ENCODE assay signal across 26 mouse cellular contexts in genomic region chr11:62161450-62161849, GRCm38 (mm10).
DNase-seq lines count a peak whose midpoint lies in the region; ATAC-seq and TF ChIP-seq lines count a peak whose summit lies in the region.
"Had no signal": no experiment of that assay in that cellular context is flagged by ENCODE, and none has a peak within 500 bp of the region (broad histone marks: within the 10 kb centered on the region; RNA-seq: fewer than 3 reads in every experiment).

No protein-coding gene starts in this region.

- H3K9ac ChIP-seq in lung, postnatal 0 days (replicated peaks; ENCODE audit: low read depth): no peak overlapping the region
- H3K9ac ChIP-seq in ES-E14 (ENCODE audit: insufficient read depth, low read depth, low read length, poor library complexity, severe bottlenecking): peak overlapping the region; percentile 38; the same call in 1 of the 2 replicates
- H3K9ac ChIP-seq: forebrain, embryonic 13.5 days; heart, embryonic 12.5 days; heart, embryonic 15.5 days; hindbrain, embryonic 13.5 days had no signal

- H3K4me2 ChIP-seq in lung, postnatal 0 days (replicated peaks; ENCODE audit: low read depth, low read length): no peak overlapping the region
- H3K4me2 ChIP-seq: forebrain, embryonic 13.5 days; heart, embryonic 12.5 days; heart, embryonic 15.5 days; hindbrain, embryonic 13.5 days had no signal

- TF ChIP-seq CTCF in layer of hippocampus, adult 2 months (conservative IDR thresholded peaks at IDR 0.05): peak; percentile 25; the same call in 1 of the 2 replicates
- peak; percentile 23 for TF ChIP-seq CTCF in lung, postnatal 0 days (IDR thresholded peaks at IDR 0.05)

- in situ Hi-C loops in ES-E14 (cut with MboI; ENCODE audit: low sequenced_read_pairs in 2 of 2, unreplicated experiment in 2 of 2): no loop called here

- H3K4me3 ChIP-seq in layer of hippocampus, adult 2 months: no peak overlapping the region
- no peak overlapping the region for H3K4me3 ChIP-seq in lung, postnatal 0 days (ENCODE audit: low read depth, low read length)
- no peak overlapping the region for H3K4me3 ChIP-seq in ES-E14 (ENCODE audit: insufficient read depth in 1 of 2, low read depth in 1 of 2, low read length in 2 of 2, poor library complexity in 1 of 2, severe bottlenecking in 1 of 2)
- H3K4me3 ChIP-seq: forebrain, embryonic 10.5 days; forebrain, embryonic 13.5 days; heart, embryonic 12.5 days; heart, embryonic 15.5 days; hindbrain, embryonic 10.5 days; hindbrain, embryonic 13.5 days had no signal

- H3K27ac ChIP-seq in layer of hippocampus, adult 2 months: no peak overlapping the region
- H3K27ac ChIP-seq in lung, postnatal 0 days (ENCODE audit: low read length): no peak overlapping the region
- no peak overlapping the region for H3K27ac ChIP-seq in ES-E14 (ENCODE audit: insufficient read depth, low read depth, low read length, poor library complexity, severe bottlenecking)
- H3K27ac ChIP-seq: forebrain, embryonic 10.5 days; forebrain, embryonic 13.5 days; heart, embryonic 15.5 days; hindbrain, embryonic 10.5 days; hindbrain, embryonic 13.5 days had no signal

- H3K4me1 ChIP-seq in lung, postnatal 0 days (ENCODE audit: insufficient read depth, low read depth, low read length): no peaks in the 10 kb centered on the region
- H3K4me1 ChIP-seq in ES-E14 (ENCODE audit: control insufficient read depth in 2 of 2, insufficient read depth in 2 of 2, low read length in 2 of 2, poor library complexity in 1 of 2): no peaks in the 10 kb centered on the region
- H3K4me1 ChIP-seq: forebrain, embryonic 13.5 days; heart, embryonic 12.5 days; heart, embryonic 15.5 days; hindbrain, embryonic 13.5 days had no signal

- no peaks in the 10 kb centered on the region for H3K36me3 ChIP-seq in lung, postnatal 0 days (ENCODE audit: insufficient read depth, low read length)
- H3K36me3 ChIP-seq in ES-E14 (ENCODE audit: control insufficient read depth, insufficient read depth, low read length, poor library complexity, severe bottlenecking): peaks cover 2% of the 10 kb centered on the region
- H3K36me3 ChIP-seq: heart, embryonic 15.5 days had no signal

- no peak for DNase-seq in layer of hippocampus, adult 2 months (ENCODE audit: low spot score in 2 of 2)
- DNase-seq in layer of hippocampus, adult 18-20 months (ENCODE audit: low spot score in 2 of 2): no peak
- no peak for DNase-seq in lung, postnatal 0 days (ENCODE audit: low spot score)
- DNase-seq in lung, postnatal 10 days: no peak
- no peak for DNase-seq in ES-E14 (ENCODE audit: low read depth, low spot score)
- DNase-seq: adrenal gland, postnatal 10 days; adrenal gland, postnatal 36 days; cerebellum, adult 18-20 months; cerebellum, adult 9-10 months; cerebellum, postnatal 14 days; gastrocnemius, postnatal 10 days; gastrocnemius, postnatal 36 days; heart, postnatal 10 days; heart, postnatal 36 days had no signal

- H3K27me3 ChIP-seq in lung, postnatal 0 days (replicated peaks; ENCODE audit: insufficient read depth, low read length): no peaks in the 10 kb centered on the region
- H3K27me3 ChIP-seq: forebrain, embryonic 13.5 days; heart, embryonic 12.5 days; heart, embryonic 15.5 days; hindbrain, embryonic 13.5 days; Patski had no signal

- no peaks in the 10 kb centered on the region for H3K9me3 ChIP-seq in lung, postnatal 0 days (ENCODE audit: low read length)
- H3K9me3 ChIP-seq in ES-E14 (ENCODE audit: control insufficient read depth, insufficient read depth, low read depth, low read length): no peaks in the 10 kb centered on the region
- H3K9me3 ChIP-seq: forebrain, embryonic 10.5 days; forebrain, embryonic 13.5 days; G1E; heart, embryonic 12.5 days; heart, embryonic 15.5 days; hindbrain, embryonic 10.5 days; hindbrain, embryonic 13.5 days had no signal

- TF ChIP-seq EP300 in lung, postnatal 0 days (IDR thresholded peaks at IDR 0.05): no peak

- 77% methylated on average over 2 of the region's 2 CpGs for WGBS in lung, postnatal 0 days

- no peak for ATAC-seq in lung, postnatal 0 days
- ATAC-seq in megakaryocyte, adult 5-6 weeks (ENCODE audit: poor library complexity, severe bottlenecking): no peak
- ATAC-seq: CD4-positive, CD25-positive, alpha-beta regulatory T cell, adult 4 months; forebrain, embryonic 13.5 days; forebrain, embryonic 16.5 days; hindbrain, embryonic 16.5 days; Patski had no signal

TF ChIP-seq in ES-E14, 5 proteins besides CTCF, POLR2A, EP300 and RAD21:
- TF ChIP-seq CHD2 (IDR thresholded peaks at IDR 0.05; ENCODE audit: low read depth, low read length) (no peak), MAFK (IDR thresholded peaks at IDR 0.05; ENCODE audit: insufficient read depth, low read depth, low read length) (no peak), HCFC1 (IDR thresholded peaks at IDR 0.05; ENCODE audit: borderline replicate concordance, insufficient read depth, low read length) (no peak), ZNF384 (IDR thresholded peaks at IDR 0.05; ENCODE audit: low read depth, low read length) (no peak), ZC3H11A (IDR thresholded peaks at IDR 0.05; ENCODE audit: borderline replicate concordance, low read depth, low read length) (no peak)
